Mouse (Mus musculus) olfactory bulb, adult 2 months (tissue): Measurements from ENCODE around the gene Gcm2. TPM values are rescaled to one million over a fixed set of nuclear protein-coding genes. Genes with fewer than 3 reads are reported as not detected.

Experiments
- H3K27ac ChIP-seq: fragments of 200-500 bp; 2 replicates; pipeline ENCODE4 v1.5.1; 2012; ENCODE audit warnings: low read depth, low read length; ENCODE audit not compliant: insufficient read depth
- H3K4me1 ChIP-seq: fragments of 200-500 bp; 2 replicates; pipeline ENCODE4 v1.6.1; 2012; ENCODE audit warnings: low read length; ENCODE audit not compliant: control insufficient read depth, insufficient read depth
- H3K4me3 ChIP-seq: fragments of 200-500 bp; 2 replicates; pipeline ENCODE4 v1.5.1; 2012; ENCODE audit warnings: mild to moderate bottlenecking, low read depth, low read length, moderate library complexity; ENCODE audit not compliant: insufficient read depth
- CTCF ChIP-seq: fragments of 200-500 bp; IDR thresholded peaks from 2 replicates; pipeline ENCODE4 v1.5.1; 2012; ENCODE audit warnings: low read depth, mild to moderate bottlenecking, low read length, moderate library complexity; ENCODE audit not compliant: insufficient read depth
- POLR2A ChIP-seq: fragments of 200-500 bp; IDR thresholded peaks from 2 replicates; pipeline ENCODE4 v1.6.1; 2012; ENCODE audit warnings: mild to moderate bottlenecking, low read depth, low read length, moderate library complexity; ENCODE audit not compliant: insufficient read depth
- WGBS: fragments of 180-500 bp; shearing (Covaris S2); methylation state at CpG from one replicate; pipeline ENCODE4 v1.1.7; 2018; 5-methylcytosine and 5-hydroxymethylcytosine counted together
- polyA plus RNA-seq: library from polyadenylated mRNA; stranded (reverse); fragments of >200 nt; gene quantifications from 2 replicates; pipeline ENCODE4 v1.2.4, GENCODE M21; 2012; ENCODE audit warnings: low replicate concordance; ENCODE audit not compliant: missing spikeins, insufficient read depth, insufficient read length

The Gcm2 gene
- polyA plus RNA-seq, 1 experiment = not detected

DNA sequence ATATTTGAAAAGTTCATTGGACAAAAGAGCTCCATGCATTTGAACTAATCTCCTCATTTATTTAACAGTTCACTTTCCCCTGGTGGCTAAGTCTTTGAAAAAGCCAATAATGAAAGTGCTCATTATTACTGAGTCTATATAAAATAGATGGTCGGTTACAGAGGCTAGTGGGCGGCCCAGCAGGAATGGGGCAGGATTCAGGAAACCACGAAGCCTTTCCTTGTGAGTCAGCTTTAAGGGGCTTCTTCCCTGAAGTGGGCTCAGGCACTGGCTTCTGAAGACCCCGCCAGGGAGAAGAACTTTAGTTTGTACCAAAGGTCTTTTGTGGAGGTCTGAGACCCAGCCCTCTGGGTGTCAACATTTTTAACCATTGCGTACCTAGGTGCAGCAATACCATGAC lies 58.9 kb downstream of the Gcm2 start:
- H3K4me3 ChIP-seq = no peak overlapping the region
- WGBS = 31% methylated on average over 5 of the region's 5 CpGs
- no peaks in the 10 kb centered on the region for H3K4me1 ChIP-seq
- TF ChIP-seq POLR2A = no peak
- no peak for TF ChIP-seq CTCF
- no peak overlapping the region for H3K27ac ChIP-seq

Other genes starting within 250 kb of the Gcm2 start
- gene Pak1ip1, start 110.0 kb downstream of the Gcm2 start, polyA plus RNA-seq = not detected in 2 replicates
- gene Tmem14c, start 94.7 kb downstream of the Gcm2 start, polyA plus RNA-seq = not detected in 2 replicates
- not detected in 2 replicates for gene Mak, start 31.3 kb downstream of the Gcm2 start, polyA plus RNA-seq
- gene Sycp2l, start 3.3 kb upstream of the Gcm2 start, polyA plus RNA-seq = not detected in 2 replicates
- gene Elovl2, start 109.4 kb upstream of the Gcm2 start, polyA plus RNA-seq = not detected in 2 replicates
- gene Smim13, start 138.8 kb upstream of the Gcm2 start, polyA plus RNA-seq = not detected in 2 replicates
- not detected in 2 replicates for gene Gm17364, start 162.9 kb upstream of the Gcm2 start, polyA plus RNA-seq